Mouse (Mus musculus) heart, embryonic 11.5 days (tissue): Measurements from ENCODE around the gene Hcn1. TPM values are rescaled to one million over a fixed set of nuclear protein-coding genes. Genes with fewer than 3 reads are reported as not detected.

Experiments
- ATAC-seq: fragments of 200-750 bp; cut with Nextera tagmentation; replicated peaks from 2 replicates; pipeline ENCODE4 v1.8.0; 2017; ENCODE audit warnings: moderate library complexity; ENCODE audit not compliant: insufficient number of reproducible peaks, low FRiP score, low TSS enrichment
- H3K27ac ChIP-seq: fragments of 300-500 bp; sonication (generic); 2 replicates; pipeline ENCODE4 v1.5.1; 2014; ENCODE audit warnings: mild to moderate bottlenecking, low read depth, low read length
- H3K27me3 ChIP-seq: fragments of 300-500 bp; sonication (generic); 2 replicates; pipeline ENCODE4 v1.6.1; 2014; ENCODE audit warnings: mild to moderate bottlenecking, low read length, mixed read lengths; ENCODE audit not compliant: control insufficient read depth, insufficient read depth
- H3K36me3 ChIP-seq: fragments of 300-500 bp; sonication (generic); 2 replicates; pipeline ENCODE4 v1.6.1; 2014; ENCODE audit warnings: mild to moderate bottlenecking, low read length, moderate library complexity, mixed read lengths; ENCODE audit not compliant: control insufficient read depth, insufficient read depth
- H3K4me1 ChIP-seq: fragments of 300-500 bp; sonication (generic); 2 replicates; pipeline ENCODE4 v1.6.1; 2014; ENCODE audit warnings: low read length; ENCODE audit not compliant: control insufficient read depth, insufficient read depth
- H3K4me2 ChIP-seq: fragments of 300-500 bp; sonication (generic); 2 replicates; pipeline ENCODE4 v1.6.1; 2014; ENCODE audit warnings: mild to moderate bottlenecking, moderate library complexity
- H3K4me3 ChIP-seq: fragments of 300-500 bp; sonication (generic); 2 replicates; pipeline ENCODE4 v1.5.1; 2014; ENCODE audit warnings: low read depth, low read length
- H3K9ac ChIP-seq: fragments of 300-500 bp; sonication (generic); 2 replicates; pipeline ENCODE4 v1.6.1; 2014; ENCODE audit warnings: mild to moderate bottlenecking, low read depth, low read length, moderate library complexity
- H3K9me3 ChIP-seq: fragments of 300-500 bp; sonication (generic); replicated peaks from 2 replicates; pipeline ENCODE4 v1.6.1; 2016; ENCODE audit warnings: low read length; ENCODE audit not compliant: control insufficient read depth
- WGBS: fragments of 180-500 bp; shearing (Covaris S2); extraction: QIAGEN DNeasy Blood & Tissue Kit; methylation state at CpG from one replicate; pipeline ENCODE4 v1.1.7; 2014; ENCODE audit not compliant: insufficient replicate concordance; 5-methylcytosine and 5-hydroxymethylcytosine counted together
- polyA plus RNA-seq: library from polyadenylated mRNA; unstranded; fragments of >200 nt; fragmentation: Nextera tagmentation; extraction: Ambion mirVana; gene quantifications from 2 replicates; pipeline ENCODE4 v1.2.1, GENCODE M21; 2014

The Hcn1 gene
- polyA plus RNA-seq, 1 experiment from 2014 or later = 0.24 TPM

DNA sequence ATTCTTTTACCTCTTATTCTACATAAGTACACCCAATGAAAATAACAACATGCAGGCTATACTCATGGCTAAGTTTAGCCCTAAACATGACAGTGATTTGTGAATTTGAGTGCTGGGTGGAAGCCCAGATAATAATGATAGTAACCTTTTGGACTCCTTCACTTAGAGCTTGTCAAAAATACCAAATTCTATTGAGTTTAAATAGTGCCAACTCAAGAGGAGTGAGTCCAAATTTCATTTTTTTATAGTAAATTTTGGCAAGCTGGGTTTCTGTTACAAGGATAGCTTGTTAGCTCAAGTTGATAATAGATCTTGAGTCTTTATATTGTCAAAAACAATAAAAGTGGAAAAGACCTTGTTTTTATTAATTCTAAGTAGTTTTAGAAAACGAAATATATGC is 190.7 kb downstream of the Hcn1 start:
- Histone ChIP-seq H3K9me3 (no peaks in the 10 kb centered on the region), H3K27ac (no peak overlapping the region), H3K4me2 (no peak overlapping the region), H3K4me1 (no peaks in the 10 kb centered on the region), H3K9ac (no peak overlapping the region), H3K27me3 (no peaks in the 10 kb centered on the region), H3K36me3 (no peaks in the 10 kb centered on the region), H3K4me3 (no peak overlapping the region)
- WGBS = 53% methylated on average over 1 of the region's 1 CpGs
- ATAC-seq = no peak

GRCm38 (mm10) chr13:117801061-117801460 is 198.9 kb downstream of the Hcn1 start:
- H3K4me1 ChIP-seq = no peaks in the 10 kb centered on the region
- H3K9ac ChIP-seq = no peak overlapping the region
- no peak overlapping the region for H3K4me2 ChIP-seq
- H3K27me3 ChIP-seq = no peaks in the 10 kb centered on the region
- H3K9me3 ChIP-seq = no peaks in the 10 kb centered on the region
- H3K27ac ChIP-seq = no peak overlapping the region
- H3K4me3 ChIP-seq = no peak overlapping the region
- no peaks in the 10 kb centered on the region for H3K36me3 ChIP-seq
- ATAC-seq = no peak

GRCm38 (mm10) chr13:117827628-117828027 is 225.5 kb downstream of the Hcn1 start:
- no peak overlapping the region for H3K9ac ChIP-seq
- H3K27ac ChIP-seq = no peak overlapping the region
- WGBS = 75% methylated on average over 5 of the region's 5 CpGs
- no peaks in the 10 kb centered on the region for H3K36me3 ChIP-seq
- no peak overlapping the region for H3K4me2 ChIP-seq
- no peak overlapping the region for H3K4me3 ChIP-seq
- no peaks in the 10 kb centered on the region for H3K27me3 ChIP-seq
- H3K9me3 ChIP-seq = no peaks in the 10 kb centered on the region
- ATAC-seq = no peak
- no peaks in the 10 kb centered on the region for H3K4me1 ChIP-seq

- Histone ChIP-seq H3K9me3 (no peaks in the 10 kb centered on the region), H3K36me3 (no peaks in the 10 kb centered on the region), H3K4me1 (no peaks in the 10 kb centered on the region), H3K4me3 (no peak overlapping the region), H3K27me3 (no peaks in the 10 kb centered on the region), H3K27ac (no peak overlapping the region), H3K4me2 (no peak overlapping the region), H3K9ac (no peak overlapping the region)
- no peak for ATAC-seq
- WGBS = 61% methylated on average over 1 of the region's 1 CpGs
Observed at GRCm38 (mm10) chr13:117836658-117837057, 234.5 kb downstream of the Hcn1 start.

GRCm38 (mm10) chr13:117838264-117838663 is 236.1 kb downstream of the Hcn1 start:
- no peak overlapping the region for H3K27ac ChIP-seq
- no peaks in the 10 kb centered on the region for H3K4me1 ChIP-seq
- ATAC-seq = no peak
- no peak overlapping the region for H3K4me2 ChIP-seq
- H3K36me3 ChIP-seq = no peaks in the 10 kb centered on the region
- H3K9me3 ChIP-seq = no peaks in the 10 kb centered on the region
- WGBS = 84% methylated on average over 7 of the region's 7 CpGs
- no peaks in the 10 kb centered on the region for H3K27me3 ChIP-seq
- H3K4me3 ChIP-seq = no peak overlapping the region
- H3K9ac ChIP-seq = no peak overlapping the region

GRCm38 (mm10) chr13:117842366-117842765 is 240.2 kb downstream of the Hcn1 start:
- Histone ChIP-seq H3K9me3 (no peaks in the 10 kb centered on the region), H3K27me3 (no peaks in the 10 kb centered on the region), H3K27ac (no peak overlapping the region), H3K36me3 (no peaks in the 10 kb centered on the region), H3K9ac (no peak overlapping the region), H3K4me2 (no peak overlapping the region), H3K4me3 (no peak overlapping the region), H3K4me1 (no peaks in the 10 kb centered on the region)
- no peak for ATAC-seq

DNA sequence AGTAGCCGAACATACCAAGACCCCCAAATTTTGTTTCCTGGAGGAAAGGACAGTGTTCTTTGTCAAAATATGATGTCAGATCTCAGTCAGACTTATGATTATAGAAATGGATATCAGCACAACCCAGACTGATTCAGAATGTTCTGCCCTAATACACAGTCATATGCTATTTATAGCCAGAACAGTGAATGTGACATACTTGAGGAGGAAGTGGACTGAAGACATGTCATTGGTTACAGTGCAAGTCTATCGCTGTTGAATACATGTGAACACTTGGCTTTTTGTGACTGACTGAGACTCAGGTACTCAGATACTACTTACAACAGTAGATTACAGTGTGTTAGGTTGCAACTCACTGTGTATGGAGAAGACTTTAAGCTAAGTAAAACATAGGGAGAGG is 245.2 kb downstream of the Hcn1 start:
- Histone ChIP-seq H3K4me2 (no peak overlapping the region), H3K27me3 (no peaks in the 10 kb centered on the region), H3K9ac (no peak overlapping the region), H3K4me3 (no peak overlapping the region), H3K36me3 (no peaks in the 10 kb centered on the region), H3K4me1 (no peaks in the 10 kb centered on the region), H3K9me3 (no peaks in the 10 kb centered on the region), H3K27ac (no peak overlapping the region)
- no peak for ATAC-seq
- 84% methylated on average over 2 of the region's 2 CpGs for WGBS

DNA sequence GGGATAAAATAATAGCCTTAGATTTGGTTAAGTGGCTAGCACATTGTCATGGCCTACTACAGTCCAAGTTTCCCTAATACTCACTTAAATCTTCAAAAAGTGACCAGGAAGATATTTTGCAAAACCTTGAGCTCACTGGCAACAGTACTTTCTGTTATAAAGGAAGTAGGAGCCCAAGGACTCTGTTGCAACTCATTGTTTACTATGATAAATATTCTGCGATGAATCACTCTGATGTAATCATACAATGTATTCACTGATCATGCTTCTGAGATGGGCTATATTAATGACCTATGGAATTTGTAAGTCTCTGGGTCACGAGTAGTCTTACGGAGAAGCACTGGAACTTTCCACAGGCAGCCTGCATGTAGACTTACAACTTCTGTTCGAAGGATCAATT is 246.6 kb downstream of the Hcn1 start:
- no peak overlapping the region for H3K4me3 ChIP-seq
- 85% methylated on average over 4 of the region's 4 CpGs for WGBS
- no peak overlapping the region for H3K9ac ChIP-seq
- no peak for ATAC-seq
- H3K36me3 ChIP-seq = no peaks in the 10 kb centered on the region
- no peaks in the 10 kb centered on the region for H3K4me1 ChIP-seq
- H3K4me2 ChIP-seq = no peak overlapping the region
- no peaks in the 10 kb centered on the region for H3K27me3 ChIP-seq
- no peak overlapping the region for H3K27ac ChIP-seq
- no peaks in the 10 kb centered on the region for H3K9me3 ChIP-seq

DNA sequence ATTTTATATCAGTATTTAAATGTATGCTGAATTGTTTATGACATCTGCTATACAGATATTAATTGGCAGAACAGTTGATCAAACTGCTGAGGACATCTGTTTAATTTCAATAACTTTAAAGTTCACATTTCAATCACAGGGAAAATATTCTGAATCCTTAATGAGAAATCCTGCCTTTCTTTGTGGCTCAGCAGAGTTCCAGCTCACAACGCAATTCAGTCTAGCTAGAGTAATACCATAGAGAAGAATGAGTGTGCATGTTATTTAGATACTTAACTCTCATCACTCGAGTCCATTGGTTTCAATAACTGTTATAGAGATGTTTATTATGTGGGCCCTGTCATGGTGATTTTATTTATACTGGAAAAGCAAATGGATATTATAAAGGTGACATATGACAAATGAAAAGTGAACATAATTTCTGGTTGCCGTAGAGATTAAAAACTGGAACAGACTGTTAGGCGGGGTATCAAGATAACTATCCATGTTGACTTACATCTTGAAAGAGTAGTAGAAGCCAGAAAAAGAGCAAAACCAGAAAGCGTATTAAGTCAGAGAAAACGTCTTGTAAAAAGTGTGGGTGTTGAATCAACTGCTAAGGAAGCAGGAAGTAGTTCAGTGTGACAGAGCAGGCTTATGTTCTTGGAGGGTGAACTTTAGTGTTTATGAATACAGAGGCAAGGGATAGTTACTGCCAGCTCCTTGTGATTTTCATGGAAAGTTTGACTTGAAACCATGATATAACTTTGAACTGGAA is 250.0 kb downstream of the Hcn1 start:
- H3K36me3 ChIP-seq = no peaks in the 10 kb centered on the region

More for the DNA sequence above, 250.0 kb downstream of the Hcn1 start:
- Histone ChIP-seq H3K4me2 (no peak overlapping the region), H3K9ac (no peak overlapping the region), H3K27ac (no peak overlapping the region), H3K4me3 (no peak overlapping the region), H3K4me1 (no peaks in the 10 kb centered on the region), H3K9me3 (no peaks in the 10 kb centered on the region), H3K27me3 (no peaks in the 10 kb centered on the region)
- ATAC-seq = no peak
- 79% methylated on average over 6 of the region's 6 CpGs for WGBS
